Mouse (Mus musculus) gastrocnemius, postnatal 4 days (tissue): Measurements from ENCODE around the gene Nrl. TPM values are rescaled to one million over a fixed set of nuclear protein-coding genes. Genes with fewer than 3 reads are reported as not detected.
A peak's percentile ranks its signal among the peaks of the same experiment; 100 is the strongest.

ENCODE experiments used
- DNase-seq, 2 experiments: peaks; one replicate each; pipeline ENCODE4 v3.0.0; 2021 to 2022; ENCODE audit warnings: low spot score in 2 of 2, mixed read lengths in 2 of 2
- long read RNA-seq, 2 experiments: library from polyadenylated mRNA; stranded (forward); transcript quantifications; one replicate each; pipeline ENCODE4 v2.0.0; 2021
- total RNA-seq, 2 experiments: library from RNA; stranded (reverse); gene quantifications; 2 replicates each; pipeline ENCODE4 v1.2.3; 2021

Gene Nrl
- not detected for total RNA-seq
- long read RNA-seq, experiment 1: 0 reads
- long read RNA-seq, experiment 2: 0 reads

GRCm38 (mm10) chr14:55524785-55525184 is at the start of gene Nrl:
Gene Nrl, minus strand, starts transcription at chr14:55524981.
- no peak for DNase-seq

- no peak for DNase-seq
Measured at GRCm38 (mm10) chr14:55571760-55572159, 47.0 kb upstream of the Nrl start.

- DNase-seq: no peak
Measured at GRCm38 (mm10) chr14:55570588-55570987, 45.8 kb upstream of the Nrl start.

- no peak for DNase-seq
Measured at GRCm38 (mm10) chr14:55567496-55567895, 42.7 kb upstream of the Nrl start.

- DNase-seq: no peak
Measured at GRCm38 (mm10) chr14:55565748-55566147, 41.0 kb upstream of the Nrl start.

GRCm38 (mm10) chr14:55563249-55563648 is 38.5 kb upstream of the Nrl start:
- no peak for DNase-seq

- no peak for DNase-seq
Measured at GRCm38 (mm10) chr14:55561860-55562259, 37.1 kb upstream of the Nrl start.

- DNase-seq: peak; percentile 91 to 98
Measured at GRCm38 (mm10) chr14:55560202-55561073, 35.7 kb upstream of the Nrl start, which contains the start of gene A730061H03Rik. Gene A730061H03Rik, minus strand, starts transcription at chr14:55560406.

GRCm38 (mm10) chr14:55559799-55560201 is 35.0 kb upstream of the Nrl start, which contains the start of gene Dcaf11:
Gene Dcaf11, plus strand, starts transcription at chr14:55560006.
- peak; percentile 81 to 89 for DNase-seq

- no peak for DNase-seq
Measured at GRCm38 (mm10) chr14:55558740-55559448, 34.1 kb upstream of the Nrl start.

- no peak for DNase-seq
Measured at GRCm38 (mm10) chr14:55557587-55557986, 32.8 kb upstream of the Nrl start.

- peak in 1 of 2 experiments; percentile 75 for DNase-seq
Measured at GRCm38 (mm10) chr14:55557003-55557402, 32.2 kb upstream of the Nrl start.

GRCm38 (mm10) chr14:55555788-55556187 is 31.0 kb upstream of the Nrl start:
- DNase-seq: no peak

GRCm38 (mm10) chr14:55554635-55555034 is 29.9 kb upstream of the Nrl start:
- no peak for DNase-seq

- no peak for DNase-seq
Measured at GRCm38 (mm10) chr14:55551794-55552193, 27.0 kb upstream of the Nrl start.

- DNase-seq: no peak
Measured at GRCm38 (mm10) chr14:55551347-55551746, 26.6 kb upstream of the Nrl start.

GRCm38 (mm10) chr14:55550191-55550590 is 25.4 kb upstream of the Nrl start:
- no peak for DNase-seq

GRCm38 (mm10) chr14:55544334-55544733 is 19.6 kb upstream of the Nrl start:
- DNase-seq: no peak

GRCm38 (mm10) chr14:55542268-55542667 is 17.5 kb upstream of the Nrl start:
- DNase-seq: no peak

GRCm38 (mm10) chr14:55540787-55541321 is 16.1 kb upstream of the Nrl start:
- peak; percentile 70 to 82 for DNase-seq

GRCm38 (mm10) chr14:55540067-55540786 is 15.4 kb upstream of the Nrl start, which contains the start of gene Pck2:
Gene Pck2, plus strand, starts transcription at chr14:55540266.
- peak; percentile 75 to 85 for DNase-seq
